Mouse (Mus musculus) megakaryocyte, embryonic 14.5 days (primary cell): ENCODE results near the gene Patj.

Source experiments
- FLI1 ChIP-seq: IDR thresholded peaks from 2 replicates; pipeline ENCODE4 v1.6.1; 2012; ENCODE audit warnings: low read length, inconsistent platforms, mixed read lengths
- GATA1 ChIP-seq: IDR thresholded peaks from 3 replicates; pipeline ENCODE4 v1.6.1; 2012; ENCODE audit warnings: mixed read lengths, low read length, inconsistent platforms, borderline replicate concordance

GRCm38 (mm10) chr4:98478005-98478404, 82.4 kb downstream of the Patj start:
- TF ChIP-seq GATA1 (no peak), FLI1 (no peak)
